Mouse (Mus musculus) CD8-positive naive resting alpha-beta T cell, adult 2 months (primary cell): ENCODE data around the gene Rnh1.

Source experiments
- DNase-seq, 2 experiments: peaks; one replicate each; pipeline ENCODE4 v3.0.0; 2022; ENCODE audit warnings: low read depth in 2 of 2, low spot score in 2 of 2

The Rnh1 gene

GRCm38 (mm10) chr7:141172116-141173006, at the start of gene Rnh1:
Gene Rnh1, minus strand, starts transcription at chr7:141172857.
- peak; percentile 71 to 86 for DNase-seq

- DNase-seq = no peak
Observed at GRCm38 (mm10) chr7:141222126-141222467, 49.4 kb upstream of the Rnh1 start.

- peak; percentile 65 to 73 for DNase-seq
Observed at GRCm38 (mm10) chr7:141221249-141222125, 48.8 kb upstream of the Rnh1 start.

- no peak for DNase-seq
Observed at GRCm38 (mm10) chr7:141220377-141220776, 47.7 kb upstream of the Rnh1 start.

GRCm38 (mm10) chr7:141219558-141220099, 47.0 kb upstream of the Rnh1 start:
- DNase-seq = no peak

- no peak for DNase-seq
Observed at GRCm38 (mm10) chr7:141218557-141219133, 46.0 kb upstream of the Rnh1 start.

- DNase-seq = no peak
Observed at GRCm38 (mm10) chr7:141218141-141218540, 45.5 kb upstream of the Rnh1 start.

- no peak for DNase-seq
Observed at GRCm38 (mm10) chr7:141217343-141218013, 44.8 kb upstream of the Rnh1 start.

GRCm38 (mm10) chr7:141216894-141217293, 44.2 kb upstream of the Rnh1 start:
- no peak for DNase-seq

- no peak for DNase-seq
Observed at GRCm38 (mm10) chr7:141215880-141216733, 43.5 kb upstream of the Rnh1 start.

GRCm38 (mm10) chr7:141215101-141215879, 42.6 kb upstream of the Rnh1 start, which contains the start of gene Rassf7:
Gene Rassf7, plus strand, starts transcription at chr7:141215860.
- peak; percentile 90 to 93 for DNase-seq

- no peak for DNase-seq
Observed at GRCm38 (mm10) chr7:141214310-141214709, 41.7 kb upstream of the Rnh1 start.

- DNase-seq = no peak
Observed at GRCm38 (mm10) chr7:141213605-141214235, 41.1 kb upstream of the Rnh1 start, which contains the start of gene Lmntd2. Gene Lmntd2, minus strand, starts transcription at chr7:141214080.

- no peak for DNase-seq
Observed at GRCm38 (mm10) chr7:141213133-141213532, 40.5 kb upstream of the Rnh1 start.

- DNase-seq = no peak
Observed at GRCm38 (mm10) chr7:141210606-141211131, 38.0 kb upstream of the Rnh1 start.

- no peak for DNase-seq
Observed at GRCm38 (mm10) chr7:141210137-141210536, 37.5 kb upstream of the Rnh1 start.

GRCm38 (mm10) chr7:141209526-141209925, 36.9 kb upstream of the Rnh1 start:
- no peak for DNase-seq
